Mouse (Mus musculus) layer of hippocampus, adult 11-12 months (tissue): ENCODE data around the gene Ndrg3.
"Not testable (repeated sequence)": the region's sequence is repeated elsewhere in the genome, so short reads cannot be mapped to it uniquely, and the experiment has no call there.

Experiments used
- DNase-seq: peaks from one replicate; pipeline ENCODE4 v3.0.0; 2022; ENCODE audit warnings: low spot score

Gene Ndrg3

DNA sequence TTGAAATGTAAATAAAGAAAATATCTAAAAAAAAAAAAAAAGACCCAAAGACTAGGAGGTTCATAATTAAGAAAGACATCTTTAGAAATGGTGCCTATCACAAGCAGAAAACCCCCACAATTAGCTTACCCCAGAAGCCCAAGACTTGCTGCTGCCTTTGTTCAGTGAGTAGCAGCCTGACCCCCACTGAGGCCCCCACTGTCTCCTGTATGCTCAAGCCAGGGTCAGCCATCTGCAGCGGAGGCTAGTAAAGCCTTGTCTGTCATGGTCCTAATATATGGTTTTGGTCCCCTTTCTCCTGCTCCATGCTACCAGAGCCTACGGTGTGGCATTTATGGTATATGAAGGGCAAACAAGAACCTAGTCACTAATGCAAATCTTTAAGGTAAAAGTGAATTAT, 90.5 kb downstream of the Ndrg3 start:
- no peak for DNase-seq

DNA sequence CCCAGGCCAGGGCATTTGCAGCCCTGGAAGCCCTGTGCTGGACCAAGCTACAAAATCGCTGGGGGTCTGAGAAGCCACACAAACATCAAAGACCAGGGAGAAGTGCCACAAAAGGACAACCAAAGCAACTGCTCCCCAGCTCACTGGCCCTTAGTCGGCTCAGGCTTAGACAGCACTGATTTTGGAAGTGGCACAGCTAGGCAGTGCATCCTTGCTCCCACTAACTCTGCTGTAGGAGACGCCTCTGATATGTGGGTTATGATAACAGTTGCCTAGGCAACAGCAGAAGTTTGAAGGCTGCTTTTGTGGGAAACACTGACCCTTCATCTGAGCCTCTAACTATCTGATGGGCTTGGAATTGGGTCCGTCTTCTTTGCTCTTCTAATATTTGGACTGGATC, 92.7 kb downstream of the Ndrg3 start:
- no peak for DNase-seq

DNA sequence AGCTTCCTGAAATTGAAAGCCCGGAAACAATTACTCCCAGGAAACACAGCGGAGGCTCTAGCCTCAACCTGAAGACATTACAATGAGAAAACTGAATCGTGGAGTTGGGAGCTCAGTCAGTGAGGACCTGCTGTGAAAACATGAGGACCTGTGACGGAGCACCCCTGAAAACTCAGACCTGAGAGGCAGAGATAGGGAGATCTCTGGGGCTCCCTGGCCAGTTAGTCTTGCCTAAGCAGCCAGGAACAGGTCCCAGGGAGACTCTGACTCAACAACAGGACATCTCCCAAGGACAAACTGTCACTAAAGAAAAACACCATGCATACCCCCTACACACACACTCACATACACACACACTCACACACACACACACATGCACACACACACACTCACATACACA, 93.5 kb downstream of the Ndrg3 start:
- no peak for DNase-seq

DNA sequence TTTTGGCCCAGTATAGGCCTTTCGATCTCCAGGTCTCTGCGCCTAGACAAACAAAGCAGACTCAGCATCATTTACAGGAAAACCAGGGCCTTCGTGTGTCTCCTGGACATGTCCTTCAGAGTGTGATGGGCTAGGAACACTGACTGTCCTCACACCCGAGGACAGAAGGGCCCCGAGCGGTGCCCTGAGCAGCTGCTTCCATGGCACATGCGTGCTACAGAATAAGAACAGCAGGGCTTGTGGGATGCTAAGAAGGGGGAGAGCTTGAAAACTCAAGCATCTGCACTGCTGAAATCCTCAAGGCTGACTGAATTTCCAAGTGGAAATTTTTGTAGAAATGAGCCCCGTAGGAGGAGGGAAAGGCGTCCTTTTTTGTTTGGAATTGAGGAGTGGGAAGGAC, 94.8 kb downstream of the Ndrg3 start:
- DNase-seq, result no peak

DNA sequence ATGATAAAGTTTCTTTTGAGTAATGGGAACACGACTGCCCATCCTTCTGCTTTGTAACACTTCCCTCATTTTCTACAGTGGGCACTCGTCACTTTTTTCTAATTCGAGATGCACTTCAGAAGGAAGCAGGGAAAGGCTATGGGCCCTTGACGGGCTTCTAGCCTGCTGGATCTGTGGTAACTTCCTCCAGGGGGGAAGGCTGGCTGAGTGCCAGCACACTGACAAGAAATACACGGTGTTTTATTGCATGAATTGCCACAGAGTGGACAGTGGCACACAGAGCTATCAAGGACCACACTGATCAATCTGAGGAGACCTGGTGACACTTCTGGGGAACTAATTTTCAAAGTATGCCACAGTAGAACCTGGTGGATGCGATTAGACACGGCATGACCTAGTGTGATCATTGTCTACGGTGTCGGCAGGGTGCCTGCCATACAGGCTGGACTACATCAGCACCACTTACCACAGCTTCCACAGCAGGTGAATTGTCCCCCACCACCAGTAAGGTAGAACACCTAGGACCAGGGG, 95.4 kb downstream of the Ndrg3 start:
- no peak for DNase-seq

DNA sequence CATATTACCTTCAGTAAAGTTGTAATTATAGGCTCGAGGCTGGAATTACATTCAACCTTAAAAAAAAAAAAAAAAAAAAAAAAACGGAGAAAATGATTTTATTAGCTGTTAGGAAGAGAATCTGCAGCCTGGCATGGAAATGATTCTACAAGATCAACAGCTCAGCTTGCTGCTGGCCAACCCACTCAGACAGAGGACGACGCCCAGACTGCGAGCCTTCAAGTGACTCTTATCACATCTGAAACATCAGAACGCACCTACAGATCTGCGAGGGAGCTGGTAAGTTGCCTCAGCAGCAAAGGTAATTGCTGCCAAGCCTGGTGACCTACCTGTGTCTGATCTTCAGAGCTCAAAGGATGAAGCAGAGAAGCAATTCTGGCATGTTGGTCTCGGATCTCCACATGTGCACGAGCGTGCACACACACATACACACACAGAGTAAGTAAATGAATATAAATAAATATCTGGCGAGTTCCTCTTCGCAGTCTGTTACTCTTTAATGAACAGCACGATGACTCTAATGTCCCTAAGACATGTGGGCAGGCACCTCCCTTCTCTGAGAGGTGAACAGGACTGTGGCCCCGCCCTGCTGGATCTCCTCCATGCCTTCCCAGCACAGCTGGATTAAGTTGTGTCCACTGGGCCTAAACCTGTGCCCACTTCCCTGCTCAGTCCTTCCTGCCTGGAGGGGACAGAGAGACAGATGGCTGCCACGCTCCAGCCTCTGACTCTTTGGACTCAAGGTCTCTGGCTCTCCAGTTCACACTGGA, 97.2 kb downstream of the Ndrg3 start:
- no peak for DNase-seq

DNA sequence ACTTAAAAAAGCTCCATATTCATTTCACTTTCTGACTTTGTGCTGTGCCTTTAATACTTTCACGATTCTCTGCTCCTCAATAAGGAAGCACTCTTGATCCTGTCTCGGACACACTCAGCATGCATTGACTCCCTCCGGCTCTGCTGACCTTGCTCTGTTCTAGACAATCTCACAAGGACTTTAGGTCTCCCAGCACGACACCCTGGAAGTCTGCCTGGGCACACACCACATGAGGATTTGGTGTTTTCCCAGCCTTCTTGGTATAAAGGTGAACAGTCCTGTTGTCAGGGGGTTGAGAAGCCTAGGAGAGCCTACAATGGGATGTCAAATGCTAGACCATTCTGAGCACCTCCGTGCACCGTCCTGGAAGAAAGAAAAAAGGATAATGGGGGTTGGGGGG, 99.0 kb downstream of the Ndrg3 start:
- DNase-seq, result no peak

DNA sequence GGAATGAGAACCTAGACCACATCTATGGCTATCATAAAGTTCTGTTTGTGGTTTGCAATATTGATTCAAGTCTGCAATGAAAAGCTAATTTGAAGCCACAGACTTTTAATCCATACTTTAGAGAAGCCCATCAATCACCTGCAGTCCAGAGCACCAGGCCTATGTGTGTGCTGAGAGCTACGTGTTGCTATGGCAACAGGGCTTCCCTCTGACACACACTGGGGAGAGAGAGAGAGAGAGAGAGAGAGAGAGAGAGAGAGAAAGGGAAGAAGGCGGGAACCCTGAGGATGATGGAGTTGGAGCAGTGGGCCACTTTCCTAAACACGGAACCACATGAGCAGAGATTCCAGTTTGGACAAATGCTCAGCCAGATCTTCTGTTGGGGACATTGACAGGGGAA, 99.6 kb downstream of the Ndrg3 start:
- DNase-seq, result no peak

DNA sequence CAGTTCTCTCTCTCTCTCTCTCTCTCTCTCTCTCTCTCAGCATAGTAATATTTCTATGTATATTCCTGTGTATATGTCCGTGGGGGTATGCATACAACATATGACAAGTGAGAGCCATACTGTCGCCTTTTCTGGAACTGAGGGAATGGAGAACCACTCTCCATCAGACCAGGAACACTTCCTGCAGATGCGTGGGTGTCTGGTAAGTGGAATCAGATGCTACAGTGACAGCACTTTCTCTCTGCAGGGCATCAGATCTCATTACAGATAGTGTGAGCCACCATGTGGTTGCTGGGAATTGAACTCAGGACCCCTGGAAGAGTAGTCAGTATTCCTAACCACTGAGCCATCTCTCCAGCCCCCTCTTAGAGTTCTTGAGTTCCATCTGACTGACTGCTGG, 103.4 kb downstream of the Ndrg3 start:
- no peak for DNase-seq

DNA sequence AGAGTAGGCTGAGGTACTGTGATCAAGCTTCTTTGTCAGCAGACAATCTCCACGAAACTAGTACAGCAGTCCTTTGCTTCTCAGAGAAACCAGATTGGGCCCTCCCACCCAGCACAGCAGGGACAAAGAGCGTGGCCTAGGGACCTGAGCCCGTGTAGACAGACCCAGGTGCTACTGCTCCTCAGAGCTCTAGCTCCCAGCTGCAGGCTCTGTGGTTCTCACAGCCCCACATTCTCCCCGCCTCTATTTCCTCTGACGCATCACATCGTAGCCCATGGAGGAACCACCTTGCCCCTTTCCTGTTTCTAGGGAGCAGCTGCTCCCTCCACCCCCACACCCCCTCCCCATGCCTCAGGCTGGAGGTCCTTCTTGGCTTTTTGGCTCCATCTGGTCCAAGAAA, 104.8 kb downstream of the Ndrg3 start, which contains the start of gene Sla2:
Sla2 (minus strand) TSS at position 176 of the 400 bp plus-strand sequence.
- DNase-seq, result no peak

DNA sequence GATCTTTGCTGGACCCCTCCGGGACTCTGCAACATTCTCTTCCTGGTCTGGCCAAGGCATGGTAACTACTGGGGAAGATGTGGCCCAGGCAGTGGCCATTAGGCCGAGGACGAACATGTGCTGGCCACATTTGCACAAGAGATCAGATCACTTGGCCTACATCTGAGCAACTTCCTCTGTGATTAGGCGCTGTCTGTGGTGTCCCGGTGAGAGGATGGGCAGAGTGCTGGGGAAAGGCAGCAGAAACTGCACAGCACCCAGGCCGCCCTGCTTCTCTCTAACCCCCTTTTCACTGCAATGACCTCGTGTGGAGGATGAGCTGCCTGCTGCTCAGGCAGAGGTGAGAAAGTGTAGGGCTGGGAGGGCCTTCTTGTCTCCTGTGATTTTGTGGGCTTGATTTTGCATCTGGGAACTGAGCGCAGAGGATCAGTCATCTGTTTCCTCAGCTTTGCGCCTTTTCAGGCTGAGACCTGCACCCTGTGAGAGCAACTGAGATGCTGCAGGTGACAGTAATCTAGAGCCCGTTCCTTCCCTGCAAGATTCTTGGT, 105.7 kb downstream of the Ndrg3 start:
- no peak for DNase-seq

DNA sequence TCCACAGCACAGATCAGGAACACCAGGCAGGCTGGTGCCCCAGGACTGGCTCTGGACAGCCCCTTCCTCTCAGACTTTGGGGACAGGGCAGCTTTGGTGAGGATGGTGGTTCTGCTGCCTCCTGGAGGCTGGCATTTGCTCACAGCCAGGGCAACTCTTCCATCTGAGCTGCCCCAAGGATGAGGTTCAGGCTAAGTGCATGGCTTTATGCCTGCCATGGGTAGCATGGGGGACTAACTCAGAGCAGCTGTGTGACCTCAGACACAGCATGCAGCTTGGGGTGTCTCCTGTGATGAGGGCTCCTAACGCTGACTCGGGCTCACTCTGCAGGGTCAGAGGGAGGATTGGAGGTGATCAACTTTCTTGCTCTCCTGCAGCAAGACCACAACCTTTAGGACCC, 106.2 kb downstream of the Ndrg3 start:
- DNase-seq, result not testable (repeated sequence)

DNA sequence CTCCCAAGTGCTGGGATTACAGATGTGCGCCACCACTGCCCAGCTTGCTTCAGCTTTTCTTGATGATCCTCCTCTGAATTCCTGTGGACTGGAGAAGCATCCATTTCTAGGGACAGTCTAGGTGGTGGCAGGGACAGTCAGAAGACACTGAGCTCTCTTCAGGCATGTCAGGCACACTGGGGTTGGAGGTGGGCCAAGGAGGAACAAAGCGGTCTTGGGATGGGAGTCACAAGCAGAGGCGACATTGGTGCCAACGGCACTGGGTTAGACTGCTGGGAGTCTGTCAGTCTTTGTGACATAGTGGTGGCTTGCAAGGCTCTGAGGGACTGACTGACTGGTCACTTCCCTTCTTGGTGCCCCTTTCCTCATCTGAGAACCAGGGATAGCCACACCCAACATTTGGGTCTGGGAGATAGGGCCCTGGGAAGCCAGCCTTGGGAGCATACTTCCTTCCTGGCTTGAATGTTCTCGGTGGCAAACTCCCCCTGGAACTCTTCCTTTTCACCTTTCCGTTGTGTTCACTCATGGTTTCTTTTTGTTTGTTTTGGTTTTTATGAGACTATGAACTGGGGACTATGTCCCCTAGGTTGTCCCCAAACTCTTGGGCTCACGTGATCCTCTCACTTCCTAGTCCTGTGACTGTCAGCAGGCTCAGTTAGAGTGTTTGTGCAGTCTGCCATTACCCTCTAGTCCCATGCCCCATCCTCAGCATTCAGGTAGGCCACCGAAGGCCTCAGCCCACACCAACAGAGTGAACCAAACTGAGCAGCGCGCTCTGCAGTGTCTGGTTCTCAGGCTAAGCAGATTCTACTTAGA, 107.3 kb downstream of the Ndrg3 start:
- DNase-seq, result no peak

DNA sequence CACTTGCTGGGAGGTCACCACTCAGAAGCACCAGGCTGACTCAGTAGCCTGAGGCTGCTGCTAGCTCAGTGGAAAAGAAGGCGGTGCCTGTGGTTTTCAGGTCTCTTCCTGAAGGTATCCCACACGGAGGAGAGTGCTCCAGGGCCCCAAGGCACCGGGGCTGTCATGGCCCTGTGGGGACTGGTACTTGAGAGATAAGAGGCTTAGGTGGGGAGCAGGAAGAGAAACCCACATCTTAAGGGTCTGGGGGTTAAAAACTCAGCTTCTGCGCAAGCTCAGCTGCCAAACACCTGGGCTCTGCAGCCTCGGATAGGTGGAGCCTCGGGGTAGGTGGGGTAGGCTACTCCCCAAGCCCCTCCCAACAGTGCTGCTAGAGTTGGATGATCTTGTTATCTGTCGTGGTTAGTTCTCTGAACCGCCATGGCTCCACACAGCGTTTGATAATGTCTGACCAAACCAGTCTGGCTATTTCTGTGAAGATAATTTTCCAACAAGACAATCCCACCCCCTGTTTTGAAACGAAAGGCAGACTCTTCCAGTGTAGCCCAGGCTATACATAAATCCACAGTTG, 109.3 kb downstream of the Ndrg3 start:
- DNase-seq, result no peak

DNA sequence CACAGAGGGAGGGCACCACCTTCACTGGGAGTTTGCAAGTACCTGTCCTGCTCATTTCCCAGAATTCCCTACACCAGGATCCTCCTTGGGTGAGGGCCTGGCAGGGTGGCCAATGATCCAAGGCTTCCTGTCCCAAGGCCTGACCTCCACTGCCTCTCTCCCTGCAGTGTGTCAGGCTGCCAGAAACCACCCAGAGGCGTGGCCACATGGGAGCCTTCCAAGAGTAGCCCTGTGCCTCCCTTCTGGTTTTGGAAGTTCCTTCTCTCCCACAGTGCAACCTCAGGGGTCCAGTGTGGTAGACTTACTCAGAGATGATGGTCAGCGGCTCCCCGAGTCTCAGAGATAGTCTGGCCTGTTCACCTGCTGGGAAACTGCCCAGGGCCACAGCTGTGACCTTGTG, 112.3 kb downstream of the Ndrg3 start:
- DNase-seq, result no peak

DNA sequence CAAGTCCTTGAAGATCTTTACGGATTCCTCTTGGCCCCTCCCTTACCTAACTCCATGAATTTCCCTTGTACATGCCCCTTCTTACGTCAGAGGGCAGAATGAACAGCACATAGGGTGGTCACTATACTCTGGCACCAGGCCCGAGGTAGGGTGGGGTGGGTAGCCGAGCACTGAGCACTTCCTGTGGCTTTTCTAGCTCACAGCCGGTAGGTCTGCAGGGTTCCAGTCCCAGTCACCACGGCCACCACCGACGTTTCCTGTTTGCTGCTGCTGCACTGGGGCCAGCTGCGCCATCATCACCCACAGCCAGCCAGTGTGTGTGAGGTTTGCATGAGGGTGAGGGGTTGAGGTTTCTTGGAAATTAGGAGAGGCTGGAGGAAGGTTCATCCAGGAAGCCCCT, 114.1 kb downstream of the Ndrg3 start:
- DNase-seq, result no peak
